Mouse (Mus musculus): ENCODE data around the gene Ptgdr. TPM values are rescaled to one million over a fixed set of nuclear protein-coding genes. Genes with fewer than 3 reads are reported as not detected.
"Not testable (repeated sequence)": the region's sequence is repeated elsewhere in the genome, so short reads cannot be mapped to it uniquely, and the experiment has no call there.

Ptgdr gene
- polyA plus RNA-seq, 1 experiment from 2014 or later: not detected

DNA sequence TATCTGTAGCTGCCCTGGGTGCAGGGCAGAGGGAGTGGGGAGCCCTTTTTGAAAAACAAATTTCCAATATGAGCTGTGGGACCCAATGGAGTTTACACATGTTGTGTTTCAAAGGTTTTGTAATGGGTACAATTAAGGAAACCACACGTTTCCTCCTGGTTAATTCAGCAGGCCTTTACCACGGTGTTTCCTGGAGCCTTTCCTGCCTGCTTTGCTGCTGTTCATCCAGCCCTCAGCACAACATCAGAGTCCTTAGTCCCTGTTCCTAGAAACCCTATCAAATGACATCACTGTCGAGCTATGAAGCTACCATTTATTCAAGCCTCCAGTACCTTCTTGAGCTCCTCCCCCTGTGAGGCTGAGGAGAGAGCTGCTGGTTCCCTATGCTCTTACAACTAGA is 2.0 kb upstream of the Ptgdr start:
- H3K9me3 ChIP-seq (replicated peaks; ENCODE audit: control insufficient read depth, low read length): no peaks in the 10 kb centered on the region

DNA sequence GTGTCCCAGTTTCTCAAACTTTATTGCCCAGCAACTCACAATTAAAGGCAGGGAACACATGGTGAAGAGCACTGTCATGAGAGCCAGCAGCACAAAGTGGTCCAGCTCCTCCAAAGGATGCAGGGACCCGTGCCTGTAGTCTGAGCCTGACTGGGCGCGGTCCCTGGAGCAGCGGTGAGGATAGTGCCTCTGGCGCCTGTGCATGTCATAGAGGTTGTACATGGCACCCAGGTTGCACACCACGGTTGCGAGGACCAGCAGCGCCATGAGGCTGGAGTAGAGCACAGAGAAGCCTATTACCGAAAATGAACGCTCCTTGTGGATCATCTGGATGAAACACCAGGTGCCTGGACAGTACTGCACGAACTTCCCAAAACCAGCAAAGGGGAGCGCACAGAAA is 803 bp downstream of the Ptgdr start:
- 15% methylated on average over 12 of the region's 12 CpGs for WGBS (ENCODE audit: insufficient replicate concordance)
- peaks cover 21% of the 10 kb centered on the region for H3K27me3 ChIP-seq (ENCODE audit: control insufficient read depth, insufficient read depth, low read length)
- H3K4me2 ChIP-seq: peak overlapping the region; percentile 76
- H3K9ac ChIP-seq (ENCODE audit: low read depth, low read length): no peak overlapping the region
- H3K4me1 ChIP-seq (ENCODE audit: control insufficient read depth, insufficient read depth, low read length): peaks cover 5% of the 10 kb centered on the region; the same call in 1 of the 2 replicates
- H3K36me3 ChIP-seq (ENCODE audit: control insufficient read depth, insufficient read depth, low read length): no peaks in the 10 kb centered on the region
- H3K27ac ChIP-seq (ENCODE audit: low read depth, low read length): no peak overlapping the region
- H3K4me3 ChIP-seq (ENCODE audit: low read depth, low read length): no peak overlapping the region
- no peak for ATAC-seq (replicated peaks; ENCODE audit: insufficient number of reproducible peaks, low FRiP score, low TSS enrichment)
- H3K9me3 ChIP-seq (replicated peaks; ENCODE audit: control insufficient read depth, low read length): no peaks in the 10 kb centered on the region

More for the DNA sequence above, 2.0 kb upstream of the Ptgdr start:
- H3K4me3 ChIP-seq (ENCODE audit: low read depth, low read length): no peak overlapping the region
- H3K27ac ChIP-seq (ENCODE audit: low read depth, low read length): no peak overlapping the region
- H3K4me1 ChIP-seq (ENCODE audit: control insufficient read depth, insufficient read depth, low read length): peaks cover 5% of the 10 kb centered on the region; the same call in 1 of the 2 replicates
- H3K36me3 ChIP-seq (ENCODE audit: control insufficient read depth, insufficient read depth, low read length): no peaks in the 10 kb centered on the region
- peaks cover 21% of the 10 kb centered on the region for H3K27me3 ChIP-seq (ENCODE audit: control insufficient read depth, insufficient read depth, low read length)
- no peak overlapping the region for H3K9ac ChIP-seq (ENCODE audit: low read depth, low read length)
- H3K4me2 ChIP-seq: no peak overlapping the region
- 48% methylated on average over 3 of the region's 3 CpGs for WGBS (ENCODE audit: insufficient replicate concordance)
- ATAC-seq (replicated peaks; ENCODE audit: insufficient number of reproducible peaks, low FRiP score, low TSS enrichment): no peak

GRCm38 (mm10) chr14:44850637-44851036 is 8.5 kb downstream of the Ptgdr start:
- not testable (repeated sequence) for H3K27me3 ChIP-seq (ENCODE audit: control insufficient read depth, insufficient read depth, low read length); H3K9ac ChIP-seq (ENCODE audit: low read depth, low read length); H3K27ac ChIP-seq (ENCODE audit: low read depth, low read length); H3K4me3 ChIP-seq (ENCODE audit: low read depth, low read length); H3K4me1 ChIP-seq (ENCODE audit: control insufficient read depth, insufficient read depth, low read length); ATAC-seq (replicated peaks; ENCODE audit: insufficient number of reproducible peaks, low FRiP score, low TSS enrichment); H3K9me3 ChIP-seq (replicated peaks; ENCODE audit: control insufficient read depth, low read length); H3K4me2 ChIP-seq; H3K36me3 ChIP-seq (ENCODE audit: control insufficient read depth, insufficient read depth, low read length)
- 3% methylated on average over 3 of the region's 3 CpGs for WGBS (ENCODE audit: insufficient replicate concordance)

GRCm38 (mm10) chr14:44847740-44848139 is 11.4 kb downstream of the Ptgdr start:
- Histone ChIP-seq H3K9me3 (replicated peaks; ENCODE audit: control insufficient read depth, low read length) (no peaks in the 10 kb centered on the region), H3K4me3 (ENCODE audit: low read depth, low read length) (no peak overlapping the region), H3K4me1 (ENCODE audit: control insufficient read depth, insufficient read depth, low read length) (no peaks in the 10 kb centered on the region), H3K4me2 (no peak overlapping the region), H3K27ac (ENCODE audit: low read depth, low read length) (no peak overlapping the region), H3K36me3 (ENCODE audit: control insufficient read depth, insufficient read depth, low read length) (no peaks in the 10 kb centered on the region), H3K9ac (ENCODE audit: low read depth, low read length) (no peak overlapping the region), H3K27me3 (ENCODE audit: control insufficient read depth, insufficient read depth, low read length) (no peaks in the 10 kb centered on the region)
- 79% methylated on average over 2 of the region's 2 CpGs for WGBS (ENCODE audit: insufficient replicate concordance)
- ATAC-seq (replicated peaks; ENCODE audit: insufficient number of reproducible peaks, low FRiP score, low TSS enrichment): no peak

- no peak overlapping the region for H3K4me2 ChIP-seq
- H3K9me3 ChIP-seq (replicated peaks; ENCODE audit: control insufficient read depth, low read length): no peaks in the 10 kb centered on the region
- H3K4me3 ChIP-seq (ENCODE audit: low read depth, low read length): no peak overlapping the region
- H3K27ac ChIP-seq (ENCODE audit: low read depth, low read length): no peak overlapping the region
- no peak for ATAC-seq (replicated peaks; ENCODE audit: insufficient number of reproducible peaks, low FRiP score, low TSS enrichment)
- no peaks in the 10 kb centered on the region for H3K36me3 ChIP-seq (ENCODE audit: control insufficient read depth, insufficient read depth, low read length)
- H3K27me3 ChIP-seq (ENCODE audit: control insufficient read depth, insufficient read depth, low read length): no peaks in the 10 kb centered on the region
- 65% methylated on average over 6 of the region's 6 CpGs for WGBS (ENCODE audit: insufficient replicate concordance)
- no peaks in the 10 kb centered on the region for H3K4me1 ChIP-seq (ENCODE audit: control insufficient read depth, insufficient read depth, low read length)
- H3K9ac ChIP-seq (ENCODE audit: low read depth, low read length): no peak overlapping the region
These were observed 12.5 kb downstream of the Ptgdr start for GRCm38 (mm10) chr14:44846558-44847263.

GRCm38 (mm10) chr14:44843768-44844755 is 15.1 kb downstream of the Ptgdr start:
- no peaks in the 10 kb centered on the region for H3K36me3 ChIP-seq (ENCODE audit: control insufficient read depth, insufficient read depth, low read length)
- ATAC-seq (replicated peaks; ENCODE audit: insufficient number of reproducible peaks, low FRiP score, low TSS enrichment): peak; percentile 58
- no peak overlapping the region for H3K27ac ChIP-seq (ENCODE audit: low read depth, low read length)
- peak overlapping the region; percentile 61 for H3K4me2 ChIP-seq
- H3K4me3 ChIP-seq (ENCODE audit: low read depth, low read length): peak overlapping the region; percentile 29
- H3K27me3 ChIP-seq (ENCODE audit: control insufficient read depth, insufficient read depth, low read length): no peaks in the 10 kb centered on the region
- WGBS (ENCODE audit: insufficient replicate concordance): 34% methylated on average over 15 of the region's 15 CpGs
- H3K4me1 ChIP-seq (ENCODE audit: control insufficient read depth, insufficient read depth, low read length): no peaks in the 10 kb centered on the region
- H3K9ac ChIP-seq (ENCODE audit: low read depth, low read length): peak overlapping the region; percentile 63
- H3K9me3 ChIP-seq (replicated peaks; ENCODE audit: control insufficient read depth, low read length): no peaks in the 10 kb centered on the region

DNA sequence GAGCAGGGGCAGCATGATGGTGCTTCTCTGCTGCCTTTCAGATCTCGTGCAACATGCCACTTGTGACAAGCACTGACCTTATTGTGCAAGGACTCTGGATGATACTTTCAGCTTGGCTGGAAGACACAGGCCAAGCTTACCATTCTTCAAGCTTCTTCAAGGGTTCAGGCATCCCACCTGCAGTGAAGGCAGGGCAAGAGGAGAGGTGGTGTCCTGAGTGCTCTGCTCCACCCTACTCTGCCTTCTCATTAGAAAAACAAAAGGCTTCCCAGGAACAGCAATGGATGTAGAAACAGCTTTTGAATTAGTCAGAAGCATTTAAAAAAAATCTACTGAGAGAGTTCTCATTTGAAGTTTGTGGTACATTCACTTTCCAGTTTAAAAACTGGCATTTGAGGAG is 20.5 kb downstream of the Ptgdr start:
- Histone ChIP-seq H3K9ac (ENCODE audit: low read depth, low read length) (no peak overlapping the region), H3K27me3 (ENCODE audit: control insufficient read depth, insufficient read depth, low read length) (no peaks in the 10 kb centered on the region), H3K4me1 (ENCODE audit: control insufficient read depth, insufficient read depth, low read length) (no peaks in the 10 kb centered on the region), H3K4me2 (no peak overlapping the region), H3K36me3 (ENCODE audit: control insufficient read depth, insufficient read depth, low read length) (no peaks in the 10 kb centered on the region), H3K9me3 (replicated peaks; ENCODE audit: control insufficient read depth, low read length) (no peaks in the 10 kb centered on the region), H3K4me3 (ENCODE audit: low read depth, low read length) (no peak overlapping the region), H3K27ac (ENCODE audit: low read depth, low read length) (no peak overlapping the region)
- 79% methylated on average over 1 of the region's 1 CpGs for WGBS (ENCODE audit: insufficient replicate concordance)
- no peak for ATAC-seq (replicated peaks; ENCODE audit: insufficient number of reproducible peaks, low FRiP score, low TSS enrichment)

- no peaks in the 10 kb centered on the region for H3K36me3 ChIP-seq (ENCODE audit: control insufficient read depth, insufficient read depth, low read length)
- no peaks in the 10 kb centered on the region for H3K27me3 ChIP-seq (ENCODE audit: control insufficient read depth, insufficient read depth, low read length)
- no peak overlapping the region for H3K9ac ChIP-seq (ENCODE audit: low read depth, low read length)
- H3K27ac ChIP-seq (ENCODE audit: low read depth, low read length): no peak overlapping the region
- H3K4me3 ChIP-seq (ENCODE audit: low read depth, low read length): no peak overlapping the region
- H3K4me1 ChIP-seq (ENCODE audit: control insufficient read depth, insufficient read depth, low read length): no peaks in the 10 kb centered on the region
- H3K4me2 ChIP-seq: no peak overlapping the region
- H3K9me3 ChIP-seq (replicated peaks; ENCODE audit: control insufficient read depth, low read length): no peaks in the 10 kb centered on the region
- no peak for ATAC-seq (replicated peaks; ENCODE audit: insufficient number of reproducible peaks, low FRiP score, low TSS enrichment)
- 70% methylated on average over 2 of the region's 2 CpGs for WGBS (ENCODE audit: insufficient replicate concordance)
These were observed 24.0 kb downstream of the Ptgdr start for GRCm38 (mm10) chr14:44835132-44835531.

Measured in heart, embryonic 11.5 days (tissue).